Mouse (Mus musculus): ENCODE data around the gene Eps8. TPM values are rescaled to one million over a fixed set of nuclear protein-coding genes. Genes with fewer than 3 reads are reported as not detected.

Gene Eps8
- total and polyA plus RNA-seq, 3 experiments = 0.08 to 0.15 TPM; not detected in 1

DNA sequence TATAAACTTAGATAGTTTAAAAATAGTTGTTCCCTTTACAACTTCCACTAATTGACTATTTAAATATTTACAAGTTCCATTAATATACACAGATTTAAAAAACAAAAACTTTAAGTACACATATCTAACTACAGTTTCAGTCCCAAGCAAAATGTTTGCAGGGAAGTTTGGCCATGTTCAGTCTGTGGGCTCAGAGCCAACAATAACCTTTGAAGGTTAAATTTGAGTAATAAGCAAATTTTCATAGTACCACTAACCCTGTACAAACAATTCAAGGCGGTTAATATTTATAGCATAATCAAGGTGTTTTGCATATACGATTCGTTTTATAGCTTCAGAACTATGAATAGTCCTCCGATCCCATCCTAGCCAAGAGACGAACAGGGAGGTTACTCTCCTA, 84.7 kb downstream of the Eps8 start:
- Histone ChIP-seq H3K4me1 (ENCODE audit: control insufficient read depth in 1 of 2, insufficient read depth in 2 of 2, low read length in 2 of 2) (no peaks in the 10 kb centered on the region), H3K27me3 (ENCODE audit: control insufficient read depth in 1 of 2, insufficient read depth in 2 of 2, low read length in 2 of 2) (no peaks in the 10 kb centered on the region), H3K4me3 (ENCODE audit: control insufficient read depth in 1 of 2, insufficient read depth in 1 of 2, low read depth in 2 of 2, low read length in 2 of 2) (no peak overlapping the region), H3K36me3 (ENCODE audit: control insufficient read depth in 1 of 2, insufficient read depth in 2 of 2, low read length in 2 of 2) (no peaks in the 10 kb centered on the region), H3K9ac (ENCODE audit: control insufficient read depth, low read depth, low read length, poor library complexity, severe bottlenecking) (no peak overlapping the region), H3K79me2 (ENCODE audit: control insufficient read depth, insufficient read depth, low read length, poor library complexity) (no peaks in the 10 kb centered on the region), H3K9me3 (replicated peaks; ENCODE audit: insufficient read depth, low read length) (no peaks in the 10 kb centered on the region), H3K27ac (ENCODE audit: control insufficient read depth, low read depth, low read length) (no peak overlapping the region)
- DNase-seq (ENCODE audit: low read depth, low spot score) = no peak
- TF ChIP-seq USF1 (IDR thresholded peaks at IDR 0.05; ENCODE audit: low read depth, low read length) = no peak
- TF ChIP-seq ZC3H11A (IDR thresholded peaks at IDR 0.05; ENCODE audit: low read depth, low read length) = no peak
- no peak for TF ChIP-seq USF2 (IDR thresholded peaks at IDR 0.05; ENCODE audit: borderline replicate concordance in 1 of 2, insufficient read depth in 1 of 2, low read depth in 1 of 2, low read length in 2 of 2)
- TF ChIP-seq CHD2 (IDR thresholded peaks at IDR 0.05; ENCODE audit: low read length) = no peak
- TF ChIP-seq MYB (IDR thresholded peaks at IDR 0.05; ENCODE audit: low read depth, low read length) = no peak
- TF ChIP-seq GATA1 (IDR thresholded peaks at IDR 0.05; ENCODE audit: low read depth, low read length) = no peak
- no peak for TF ChIP-seq MYC (IDR thresholded peaks at IDR 0.05; ENCODE audit: low read depth, low read length)
- no peak for TF ChIP-seq MAZ (IDR thresholded peaks at IDR 0.05; ENCODE audit: low read depth, low read length)
- no peak for TF ChIP-seq NELFE (IDR thresholded peaks at IDR 0.05; ENCODE audit: low read depth, low read length)
- no peak for TF ChIP-seq POLR2A (IDR thresholded peaks at IDR 0.05; ENCODE audit: control insufficient read depth in 1 of 2, insufficient read depth in 1 of 2, low read depth in 1 of 2, low read length in 2 of 2, poor library complexity in 1 of 2)
- no peak for TF ChIP-seq KAT2A (conservative IDR thresholded peaks at IDR 0.05; ENCODE audit: low read depth, low read length)
- TF ChIP-seq BHLHE40 (IDR thresholded peaks at IDR 0.05; ENCODE audit: borderline replicate concordance, low read depth, low read length) = no peak
- no peak for TF ChIP-seq POLR2AphosphoS2 (IDR thresholded peaks at IDR 0.05; ENCODE audit: low read length)
- no peak for TF ChIP-seq JUND (IDR thresholded peaks at IDR 0.05; ENCODE audit: low read depth, low read length)
- TF ChIP-seq MAFK (IDR thresholded peaks at IDR 0.05; ENCODE audit: borderline replicate concordance, low read depth, low read length) = no peak
- TF ChIP-seq EP300 (IDR thresholded peaks at IDR 0.05; ENCODE audit: low read depth in 1 of 2, low read length in 2 of 2) = no peak
- TF ChIP-seq TBP (IDR thresholded peaks at IDR 0.05; ENCODE audit: low read depth, low read length) = no peak
- TF ChIP-seq RAD21 (IDR thresholded peaks at IDR 0.05; ENCODE audit: low read depth, low read length) = no peak
- no peak for TF ChIP-seq E2F4 (IDR thresholded peaks at IDR 0.05; ENCODE audit: borderline replicate concordance, low read depth, low read length)
- no peak for TF ChIP-seq ZNF384 (IDR thresholded peaks at IDR 0.05; ENCODE audit: low read depth, low read length)

GRCm38 (mm10) chr6:137569071-137569470, 85.6 kb downstream of the Eps8 start:
- Histone ChIP-seq H3K9ac (ENCODE audit: control insufficient read depth, low read depth, low read length, poor library complexity, severe bottlenecking) (no peak overlapping the region), H3K27me3 (ENCODE audit: control insufficient read depth in 1 of 2, insufficient read depth in 2 of 2, low read length in 2 of 2) (no peaks in the 10 kb centered on the region), H3K36me3 (ENCODE audit: control insufficient read depth in 1 of 2, insufficient read depth in 2 of 2, low read length in 2 of 2) (no peaks in the 10 kb centered on the region), H3K79me2 (ENCODE audit: control insufficient read depth, insufficient read depth, low read length, poor library complexity) (no peaks in the 10 kb centered on the region), H3K4me3 (ENCODE audit: control insufficient read depth in 1 of 2, insufficient read depth in 1 of 2, low read depth in 2 of 2, low read length in 2 of 2) (no peak overlapping the region), H3K4me1 (ENCODE audit: control insufficient read depth in 1 of 2, insufficient read depth in 2 of 2, low read length in 2 of 2) (no peaks in the 10 kb centered on the region), H3K9me3 (replicated peaks; ENCODE audit: insufficient read depth, low read length) (no peaks in the 10 kb centered on the region), H3K27ac (ENCODE audit: control insufficient read depth, low read depth, low read length) (no peak overlapping the region)
- no peak for DNase-seq (ENCODE audit: low read depth, low spot score)
- TF ChIP-seq MAX (IDR thresholded peaks at IDR 0.05; ENCODE audit: low read length) (no peak), MAZ (IDR thresholded peaks at IDR 0.05; ENCODE audit: low read depth, low read length) (no peak), CHD1 (IDR thresholded peaks at IDR 0.05; ENCODE audit: low read depth, low read length) (no peak), ZKSCAN1 (IDR thresholded peaks at IDR 0.05; ENCODE audit: low read depth, low read length) (no peak), KAT2A (conservative IDR thresholded peaks at IDR 0.05; ENCODE audit: low read depth, low read length) (no peak), UBTF (IDR thresholded peaks at IDR 0.05; ENCODE audit: borderline replicate concordance, insufficient read depth, low read depth, low read length) (no peak), RCOR1 (IDR thresholded peaks at IDR 0.05; ENCODE audit: low read depth, low read length) (no peak)
